Mouse (Mus musculus): ENCODE measurements around the gene Sipa1l2. TPM values are rescaled to one million over a fixed set of nuclear protein-coding genes. Genes with fewer than 3 reads are reported as not detected.
"Not testable (repeated sequence)": the region's sequence is repeated elsewhere in the genome, so short reads cannot be mapped to it uniquely, and the experiment has no call there.

Gene Sipa1l2
- polyA plus RNA-seq, 1 experiment from 2014 or later, result 26.5 TPM

GRCm38 (mm10) chr8:125531088-125531438 lies 38.5 kb downstream of the Sipa1l2 start:
- no peak for ATAC-seq (ENCODE audit: low FRiP score)

DNA sequence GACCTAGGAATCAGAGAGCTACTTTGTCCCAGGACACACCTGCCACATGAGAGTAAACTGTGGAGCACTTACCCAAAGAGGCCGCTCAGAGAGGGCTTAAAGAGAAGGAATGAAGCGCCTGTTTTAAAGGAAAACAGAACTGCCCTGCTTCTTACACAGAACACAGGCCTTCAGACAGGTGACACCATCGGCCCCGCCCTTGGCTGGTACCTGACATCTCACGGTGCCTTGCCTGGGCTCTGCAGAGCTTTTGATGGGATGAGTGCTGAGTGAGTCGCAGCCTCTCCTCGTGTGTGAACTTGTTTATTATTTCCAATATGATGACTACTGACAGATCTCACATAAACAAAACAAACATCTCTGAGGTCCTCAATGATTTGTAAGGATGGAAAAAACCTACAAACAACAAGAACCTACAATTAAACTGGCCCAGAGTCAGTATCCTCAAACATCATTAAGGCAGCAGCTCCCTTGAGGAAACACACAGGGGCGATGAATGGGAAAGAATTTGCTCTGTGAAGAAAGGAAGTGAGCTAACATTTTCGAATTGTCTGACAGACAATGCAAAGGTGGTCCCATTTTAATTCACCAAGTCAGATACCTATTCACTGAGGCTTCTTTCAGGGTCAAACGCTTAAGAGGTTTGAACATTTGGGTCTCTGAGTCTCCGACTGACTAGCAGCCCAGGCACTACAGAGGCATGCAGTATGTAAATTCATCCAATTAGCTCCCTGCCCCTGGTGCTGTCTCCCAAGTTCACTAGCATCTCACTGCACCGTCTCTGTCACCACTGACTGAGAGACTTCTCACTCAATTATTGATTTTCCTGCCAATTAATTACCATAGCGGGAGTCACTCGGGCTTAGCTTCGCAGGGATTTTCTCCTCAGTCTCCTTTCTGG lies 39.2 kb downstream of the Sipa1l2 start:
- H3K27ac ChIP-seq, result peak overlapping the region; percentile 52
- 41% methylated on average over 15 of the region's 15 CpGs for WGBS
- no peak for ATAC-seq (ENCODE audit: low FRiP score)

More at GRCm38 (mm10) chr8:125531088-125531438, 38.5 kb downstream of the Sipa1l2 start:
- H3K4me3 ChIP-seq, result no peak overlapping the region
- no peak overlapping the region for H3K4me2 ChIP-seq
- H3K27ac ChIP-seq, result peak overlapping the region; percentile 48; the same call in 1 of the 2 replicates
- no peak overlapping the region; the same call in 1 of the 2 replicates for H3K9ac ChIP-seq
- H3K4me1 ChIP-seq (replicated peaks), result peaks cover 83% of the 10 kb centered on the region
- WGBS, result 53% methylated on average over 6 of the region's 6 CpGs
- no peaks in the 10 kb centered on the region for H3K36me3 ChIP-seq
- 0 out of 2 replicates have a peak, but pooled peaks cover 3% of the 10 kb centered on the region for H3K27me3 ChIP-seq
- H3K9me3 ChIP-seq, result no peaks in the 10 kb centered on the region

DNA sequence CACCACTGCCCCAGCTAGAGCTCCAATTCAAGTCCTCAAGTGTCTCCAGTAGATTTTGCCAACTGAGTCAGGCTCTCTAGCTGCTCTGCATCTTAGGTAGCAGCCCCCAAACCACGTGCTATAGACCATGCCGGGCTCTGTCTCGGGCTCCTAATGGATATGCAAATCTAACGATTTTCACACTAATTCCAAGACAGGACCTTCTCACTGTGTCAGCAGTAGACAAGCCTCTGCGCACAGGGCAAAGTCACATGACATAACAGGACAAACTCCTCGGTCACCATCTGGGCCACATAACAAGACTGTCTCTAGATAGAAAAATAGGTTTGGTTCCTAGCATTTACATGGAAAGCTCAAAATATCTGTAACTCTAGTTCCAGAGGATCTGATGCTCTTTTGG lies 40.6 kb downstream of the Sipa1l2 start:
- H3K27ac ChIP-seq, result no peak overlapping the region
- no peak for ATAC-seq (ENCODE audit: low FRiP score)

More for the DNA sequence above, 39.2 kb downstream of the Sipa1l2 start:
- Histone ChIP-seq H3K9me3 (no peaks in the 10 kb centered on the region), H3K36me3 (no peaks in the 10 kb centered on the region), H3K4me2 (no peak overlapping the region), H3K4me3 (no peak overlapping the region), H3K9ac (no peak overlapping the region), H3K27me3 (0 out of 2 replicates have a peak, but pooled peaks cover 3% of the 10 kb centered on the region), H3K4me1 (replicated peaks) (peaks cover 88% of the 10 kb centered on the region)

DNA sequence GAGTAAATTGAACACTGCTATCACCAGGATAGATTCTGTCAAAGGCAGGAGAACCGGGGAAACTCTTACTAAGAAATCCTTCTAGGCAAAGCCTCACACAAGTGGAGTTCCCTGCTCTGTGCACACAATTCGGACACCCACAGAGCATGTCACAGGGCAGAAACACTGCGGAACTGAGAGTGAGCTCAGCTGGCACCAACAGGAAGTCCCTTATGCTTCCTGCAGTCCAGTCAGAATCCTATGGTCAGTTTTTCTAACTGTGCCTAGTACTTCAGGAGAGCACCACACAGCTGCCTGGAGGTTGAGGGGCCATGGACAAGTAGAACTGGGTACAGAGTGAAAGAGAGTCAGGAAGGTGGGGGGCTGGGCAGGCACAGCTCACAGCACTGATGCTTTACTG lies 41.7 kb downstream of the Sipa1l2 start:
- Histone ChIP-seq H3K27ac (peak overlapping the region; percentile 49; the same call in 1 of the 2 replicates), H3K4me2 (no peak overlapping the region), H3K9ac (no peak overlapping the region), H3K4me3 (no peak overlapping the region), H3K9me3 (no peaks in the 10 kb centered on the region), H3K4me1 (replicated peaks) (peaks cover 86% of the 10 kb centered on the region), H3K36me3 (no peaks in the 10 kb centered on the region), H3K27me3 (0 out of 2 replicates have a peak, but pooled peaks cover 3% of the 10 kb centered on the region)
- no peak for ATAC-seq (ENCODE audit: low FRiP score)
- WGBS, result 50% methylated on average over 3 of the region's 3 CpGs

More for the DNA sequence above, 40.6 kb downstream of the Sipa1l2 start:
- 23% methylated on average over 6 of the region's 6 CpGs for WGBS
- H3K4me2 ChIP-seq, result no peak overlapping the region
- H3K27me3 ChIP-seq, result 0 out of 2 replicates have a peak, but pooled peaks cover 3% of the 10 kb centered on the region
- no peak overlapping the region for H3K9ac ChIP-seq
- H3K36me3 ChIP-seq, result no peaks in the 10 kb centered on the region
- peaks cover 88% of the 10 kb centered on the region for H3K4me1 ChIP-seq (replicated peaks)
- no peaks in the 10 kb centered on the region for H3K9me3 ChIP-seq
- H3K4me3 ChIP-seq, result no peak overlapping the region

DNA sequence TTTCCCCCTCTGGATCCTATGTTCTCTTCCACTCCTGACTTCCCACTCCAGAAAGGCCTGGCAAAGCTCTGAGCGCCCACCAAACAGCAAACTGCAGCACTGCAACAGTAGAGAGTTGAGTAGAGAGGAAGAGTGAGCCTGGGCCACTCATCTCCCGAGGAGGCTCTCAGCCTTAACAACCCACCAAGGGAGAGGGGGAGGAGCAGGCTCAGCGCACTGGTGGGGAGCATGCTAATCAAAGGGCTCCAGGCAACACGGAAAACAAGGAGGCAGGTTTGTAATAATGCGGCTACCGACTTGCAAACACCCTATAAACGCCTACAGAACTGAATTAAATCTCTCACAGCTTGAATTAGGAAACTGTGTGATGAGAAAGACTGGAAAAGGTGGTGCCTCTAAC lies 42.6 kb downstream of the Sipa1l2 start:
- Histone ChIP-seq H3K27me3 (no peaks in the 10 kb centered on the region), H3K9ac (no peak overlapping the region), H3K4me1 (replicated peaks) (peaks cover 86% of the 10 kb centered on the region), H3K9me3 (no peaks in the 10 kb centered on the region), H3K27ac (peak overlapping the region; percentile 49), H3K36me3 (no peaks in the 10 kb centered on the region), H3K4me2 (no peak overlapping the region), H3K4me3 (no peak overlapping the region)
- 7% methylated on average over 7 of the region's 7 CpGs for WGBS
- peak; percentile 34; the same call in 1 of the 2 replicates for ATAC-seq (ENCODE audit: low FRiP score)

DNA sequence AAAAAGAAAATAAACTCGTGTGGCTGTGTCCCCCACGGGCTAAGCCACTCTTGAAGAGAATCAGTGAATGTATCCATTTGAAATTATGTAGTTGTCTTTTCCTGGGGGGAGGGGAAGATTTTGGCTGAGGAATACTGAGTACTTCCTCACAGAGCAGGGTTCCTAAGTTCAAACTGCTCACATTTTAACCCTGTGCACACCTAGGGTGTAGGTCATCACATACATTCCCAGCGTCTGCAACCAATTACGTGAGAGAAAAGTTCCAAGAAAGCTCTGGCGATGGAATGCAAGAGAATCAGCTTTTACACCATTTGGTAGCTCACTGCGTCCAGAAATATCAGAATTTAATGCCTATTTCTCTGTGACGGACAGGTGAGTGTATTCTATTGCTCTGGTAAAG lies 43.0 kb downstream of the Sipa1l2 start:
- WGBS, result 52% methylated on average over 7 of the region's 7 CpGs
- Histone ChIP-seq H3K4me1 (replicated peaks) (peaks cover 86% of the 10 kb centered on the region), H3K4me3 (no peak overlapping the region), H3K9me3 (no peaks in the 10 kb centered on the region), H3K27me3 (no peaks in the 10 kb centered on the region), H3K9ac (no peak overlapping the region), H3K27ac (peak overlapping the region; percentile 49), H3K4me2 (no peak overlapping the region), H3K36me3 (no peaks in the 10 kb centered on the region)
- no peak for ATAC-seq (ENCODE audit: low FRiP score)

DNA sequence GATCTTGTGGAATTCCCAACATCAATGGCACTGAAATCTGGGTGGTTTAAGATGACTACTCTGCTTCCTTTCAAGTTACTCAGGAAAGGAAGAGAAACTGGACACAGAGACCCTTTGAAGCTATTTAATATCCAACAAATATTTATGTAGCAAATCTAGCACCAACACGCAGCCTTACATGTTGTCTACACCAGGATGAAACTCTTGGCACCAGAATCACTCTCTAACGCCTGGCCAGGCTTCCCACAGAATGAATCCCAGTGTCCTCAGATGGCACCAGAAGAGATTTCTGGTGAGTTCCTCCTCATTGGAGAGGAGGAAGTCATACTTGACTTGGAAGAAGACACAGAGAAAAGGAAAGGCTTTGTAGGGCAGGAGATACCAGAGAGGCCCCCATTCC lies 45.1 kb downstream of the Sipa1l2 start:
- no peak for ATAC-seq (ENCODE audit: low FRiP score)

DNA sequence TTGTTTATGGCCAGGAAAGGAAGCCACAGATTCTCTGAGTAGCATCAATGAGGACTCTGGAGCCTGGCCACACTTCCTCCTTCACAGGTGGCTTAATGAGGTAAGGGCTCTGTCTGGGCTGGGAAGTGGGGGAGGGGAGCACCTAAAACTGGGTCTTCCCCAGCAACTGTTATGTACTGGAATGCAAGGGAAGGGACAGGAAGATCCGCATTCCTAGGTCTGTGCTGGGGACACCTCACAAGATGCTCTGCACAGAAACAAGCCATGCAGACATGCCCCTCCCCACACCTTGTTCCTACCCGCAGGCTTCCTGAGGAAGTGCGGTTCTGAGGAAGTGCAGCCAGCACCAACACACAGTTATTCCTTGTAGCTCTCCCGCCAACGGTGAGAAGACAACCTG lies 46.4 kb downstream of the Sipa1l2 start:
- Histone ChIP-seq H3K36me3 (no peaks in the 10 kb centered on the region), H3K9me3 (no peaks in the 10 kb centered on the region), H3K27ac (no peak overlapping the region), H3K4me2 (no peak overlapping the region), H3K27me3 (no peaks in the 10 kb centered on the region), H3K4me1 (replicated peaks) (peaks cover 76% of the 10 kb centered on the region), H3K4me3 (no peak overlapping the region), H3K9ac (no peak overlapping the region)
- no peak for ATAC-seq (ENCODE audit: low FRiP score)
- 48% methylated on average over 5 of the region's 5 CpGs for WGBS

More for the DNA sequence above, 45.1 kb downstream of the Sipa1l2 start:
- Histone ChIP-seq H3K9me3 (no peaks in the 10 kb centered on the region), H3K27ac (no peak overlapping the region), H3K36me3 (no peaks in the 10 kb centered on the region), H3K9ac (no peak overlapping the region), H3K4me1 (replicated peaks) (peaks cover 81% of the 10 kb centered on the region), H3K4me2 (no peak overlapping the region), H3K4me3 (no peak overlapping the region), H3K27me3 (no peaks in the 10 kb centered on the region)
- 82% methylated on average over 2 of the region's 2 CpGs for WGBS

- H3K27me3 ChIP-seq, result no peaks in the 10 kb centered on the region
- no peak overlapping the region for H3K4me2 ChIP-seq
- H3K4me3 ChIP-seq, result no peak overlapping the region
- no peaks in the 10 kb centered on the region for H3K36me3 ChIP-seq
- H3K9me3 ChIP-seq, result no peaks in the 10 kb centered on the region
- ATAC-seq (ENCODE audit: low FRiP score), result no peak
- H3K4me1 ChIP-seq (replicated peaks), result peaks cover 66% of the 10 kb centered on the region
- H3K27ac ChIP-seq, result peak overlapping the region; percentile 6; the same call in 1 of the 2 replicates
- H3K9ac ChIP-seq, result no peak overlapping the region
- WGBS, result 19% methylated on average over 6 of the region's 6 CpGs
Measured at GRCm38 (mm10) chr8:125522151-125522550, 47.5 kb downstream of the Sipa1l2 start.

DNA sequence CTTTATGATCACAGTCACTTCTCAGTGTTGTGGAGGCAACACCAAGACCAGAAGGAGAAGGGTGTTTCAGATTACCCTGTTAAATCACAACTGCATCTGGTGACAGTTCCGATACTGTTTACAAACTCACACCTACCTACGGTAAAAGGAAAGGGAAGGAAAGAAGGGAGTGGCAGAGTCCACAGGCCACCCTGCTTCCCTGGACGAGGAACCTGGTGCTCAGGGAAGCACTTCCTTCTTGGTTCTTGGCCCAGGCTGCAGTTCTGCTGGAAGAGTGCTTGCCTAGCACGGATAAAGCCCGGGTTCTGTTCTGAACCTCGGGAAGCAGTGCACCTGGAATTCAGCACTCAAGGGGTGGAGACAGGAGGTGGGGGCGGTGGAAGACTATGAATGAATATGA lies 48.5 kb downstream of the Sipa1l2 start:
- WGBS, result 75% methylated on average over 7 of the region's 7 CpGs
- Histone ChIP-seq H3K36me3 (no peaks in the 10 kb centered on the region), H3K4me3 (no peak overlapping the region), H3K9ac (no peak overlapping the region), H3K27ac (no peak overlapping the region), H3K27me3 (no peaks in the 10 kb centered on the region), H3K9me3 (no peaks in the 10 kb centered on the region), H3K4me1 (replicated peaks) (peaks cover 64% of the 10 kb centered on the region), H3K4me2 (no peak overlapping the region)
- ATAC-seq (ENCODE audit: low FRiP score), result no peak

- ATAC-seq (ENCODE audit: low FRiP score); H3K9ac ChIP-seq; H3K27me3 ChIP-seq; H3K4me3 ChIP-seq; H3K9me3 ChIP-seq; H3K27ac ChIP-seq; H3K36me3 ChIP-seq; H3K4me2 ChIP-seq: not testable (repeated sequence)
- 91% methylated on average over 2 of the region's 2 CpGs for WGBS
- peaks cover 59% of the 10 kb centered on the region for H3K4me1 ChIP-seq (replicated peaks)
Measured at GRCm38 (mm10) chr8:125520308-125520707, 49.3 kb downstream of the Sipa1l2 start.

DNA sequence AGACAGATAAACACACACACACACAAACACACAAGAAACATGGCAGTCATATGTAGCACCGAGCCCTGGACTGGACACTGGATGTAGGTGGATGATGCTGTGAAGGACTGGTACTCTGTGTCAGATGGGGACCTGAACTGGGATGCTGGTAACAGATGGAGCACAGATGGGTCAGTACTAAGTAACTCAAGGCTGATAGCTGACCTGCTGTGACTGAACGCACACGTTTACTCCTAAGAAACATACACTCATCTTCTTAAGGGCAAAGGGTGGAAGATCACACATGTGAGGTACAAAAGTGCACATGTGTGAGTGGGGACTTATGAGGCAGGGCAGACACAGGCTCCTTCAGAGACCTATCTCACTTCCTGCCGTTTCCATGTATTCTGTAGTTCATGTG lies 50.7 kb downstream of the Sipa1l2 start:
- ATAC-seq (ENCODE audit: low FRiP score), result no peak
- 79% methylated on average over 4 of the region's 4 CpGs for WGBS
- Histone ChIP-seq H3K27ac (no peak overlapping the region), H3K9me3 (no peaks in the 10 kb centered on the region), H3K4me1 (replicated peaks) (peaks cover 62% of the 10 kb centered on the region), H3K4me2 (no peak overlapping the region), H3K27me3 (no peaks in the 10 kb centered on the region), H3K4me3 (no peak overlapping the region), H3K9ac (no peak overlapping the region), H3K36me3 (no peaks in the 10 kb centered on the region)

DNA sequence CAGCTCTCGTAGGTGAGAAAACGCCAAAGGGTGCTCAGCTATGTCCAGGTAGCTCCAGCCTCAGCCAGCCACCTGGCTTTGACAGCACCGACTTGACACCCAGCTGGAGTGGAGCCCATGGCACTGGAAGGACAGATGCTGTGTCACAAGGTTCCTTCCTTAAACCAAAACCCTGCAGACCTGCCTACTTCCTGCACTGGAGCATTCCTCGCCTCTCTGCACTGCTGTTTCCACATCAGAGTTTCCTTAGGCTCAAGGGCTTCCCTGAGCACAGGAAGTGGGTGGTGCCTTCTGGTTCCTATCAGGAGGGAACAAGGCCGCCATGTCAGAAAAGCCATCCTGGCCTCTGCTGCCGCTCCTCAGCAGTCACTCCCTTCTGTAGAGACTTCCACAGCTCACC lies 51.3 kb downstream of the Sipa1l2 start:
- Histone ChIP-seq H3K4me1 (replicated peaks) (peaks cover 63% of the 10 kb centered on the region), H3K9ac (no peak overlapping the region), H3K4me2 (no peak overlapping the region), H3K36me3 (no peaks in the 10 kb centered on the region), H3K27me3 (no peaks in the 10 kb centered on the region), H3K27ac (no peak overlapping the region), H3K9me3 (no peaks in the 10 kb centered on the region), H3K4me3 (no peak overlapping the region)
- ATAC-seq (ENCODE audit: low FRiP score), result no peak
- WGBS, result 82% methylated on average over 6 of the region's 6 CpGs
